Mouse (Mus musculus) embryonic facial prominence, embryonic 13.5 days (tissue): Measurements from ENCODE around the gene Map10. TPM values are rescaled to one million over a fixed set of nuclear protein-coding genes. Genes with fewer than 3 reads are reported as not detected.
A peak's percentile ranks its signal among the peaks of the same experiment; 100 is the strongest.

Experiments
- ATAC-seq: fragments of 200-750 bp; cut with Nextera tagmentation; 2 replicates; pipeline ENCODE4 v1.8.0; 2017; ENCODE audit warnings: low read depth; ENCODE audit not compliant: insufficient number of reproducible peaks, insufficient read depth, low FRiP score, low TSS enrichment
- H3K27ac ChIP-seq: fragments of 300-500 bp; sonication (generic); 2 replicates; pipeline ENCODE4 v1.5.1; 2015; ENCODE audit warnings: moderate library complexity, mild to moderate bottlenecking, inconsistent platforms
- H3K27me3 ChIP-seq: fragments of 300-500 bp; sonication (generic); 2 replicates; pipeline ENCODE4 v1.6.1; 2015; ENCODE audit warnings: mild to moderate bottlenecking, inconsistent platforms
- H3K36me3 ChIP-seq: fragments of 300-500 bp; sonication (generic); 2 replicates; pipeline ENCODE4 v1.6.1; 2015; ENCODE audit warnings: mild to moderate bottlenecking, inconsistent platforms
- H3K4me1 ChIP-seq: fragments of 300-500 bp; sonication (generic); 2 replicates; pipeline ENCODE4 v1.6.1; 2015; ENCODE audit warnings: inconsistent platforms
- H3K4me2 ChIP-seq: fragments of 300-500 bp; sonication (generic); 2 replicates; pipeline ENCODE4 v1.6.1; 2015; ENCODE audit warnings: moderate library complexity, mild to moderate bottlenecking, inconsistent platforms
- H3K4me3 ChIP-seq: fragments of 300-500 bp; sonication (generic); 2 replicates; pipeline ENCODE4 v1.5.1; 2015; ENCODE audit warnings: mild to moderate bottlenecking, inconsistent platforms
- H3K9ac ChIP-seq: fragments of 300-500 bp; sonication (generic); 2 replicates; pipeline ENCODE4 v1.6.1; 2015; ENCODE audit warnings: mild to moderate bottlenecking, inconsistent platforms
- H3K9me3 ChIP-seq: fragments of 300-500 bp; sonication (generic); 2 replicates; pipeline ENCODE4 v1.6.1; 2016; ENCODE audit warnings: inconsistent platforms
- WGBS: fragments of 180-500 bp; shearing (Covaris S2); methylation state at CpG from one replicate; pipeline ENCODE4 v1.1.7; 2015; ENCODE audit warnings: mixed read lengths; 5-methylcytosine and 5-hydroxymethylcytosine counted together
- polyA plus RNA-seq: library from polyadenylated mRNA; unstranded; fragments of >200 nt; fragmentation: Nextera tagmentation; extraction: Ambion mirVana; gene quantifications from 2 replicates; pipeline ENCODE4 v1.2.1, GENCODE M21; 2015

The Map10 gene
- polyA plus RNA-seq, 1 experiment from 2014 or later = 5.7 TPM

- ATAC-seq = no peak
- WGBS = 98% methylated on average over 9 of the region's 9 CpGs
These were observed 1.3 kb downstream of the Map10 start for GRCm38 (mm10) chr8:125670906-125671305.

GRCm38 (mm10) chr8:125671371-125671770 is 1.8 kb downstream of the Map10 start:
- WGBS = 98% methylated on average over 5 of the region's 5 CpGs
- ATAC-seq = no peak
- no peaks in the 10 kb centered on the region for H3K27me3 ChIP-seq
- H3K27ac ChIP-seq = no peak overlapping the region
- H3K4me3 ChIP-seq = no peak overlapping the region
- H3K9ac ChIP-seq = no peak overlapping the region
- peaks cover 26% of the 10 kb centered on the region for H3K9me3 ChIP-seq
- peaks cover 21% of the 10 kb centered on the region for H3K36me3 ChIP-seq
- H3K4me2 ChIP-seq = no peak overlapping the region
- peaks cover 7% of the 10 kb centered on the region for H3K4me1 ChIP-seq

More at GRCm38 (mm10) chr8:125670906-125671305, 1.3 kb downstream of the Map10 start:
- peaks cover 12% of the 10 kb centered on the region for H3K4me1 ChIP-seq
- H3K9ac ChIP-seq = no peak overlapping the region
- no peak overlapping the region for H3K4me2 ChIP-seq
- peaks cover 21% of the 10 kb centered on the region for H3K36me3 ChIP-seq
- no peak overlapping the region for H3K4me3 ChIP-seq
- no peaks in the 10 kb centered on the region for H3K27me3 ChIP-seq
- peaks cover 26% of the 10 kb centered on the region for H3K9me3 ChIP-seq
- H3K27ac ChIP-seq = no peak overlapping the region

- peaks cover 8% of the 10 kb centered on the region for H3K4me1 ChIP-seq
- H3K9ac ChIP-seq = no peak overlapping the region
- no peak overlapping the region for H3K27ac ChIP-seq
- H3K27me3 ChIP-seq = no peaks in the 10 kb centered on the region
- ATAC-seq = no peak
- peaks cover 15% of the 10 kb centered on the region for H3K36me3 ChIP-seq
- WGBS = 64% methylated on average over 3 of the region's 3 CpGs
- H3K9me3 ChIP-seq = peaks cover 16% of the 10 kb centered on the region
- H3K4me3 ChIP-seq = no peak overlapping the region
- no peak overlapping the region for H3K4me2 ChIP-seq
These were observed 6.2 kb downstream of the Map10 start for GRCm38 (mm10) chr8:125675796-125676195.

- no peak overlapping the region for H3K9ac ChIP-seq
- ATAC-seq = no peak
- WGBS = 89% methylated on average over 6 of the region's 6 CpGs
- H3K9me3 ChIP-seq = no peaks in the 10 kb centered on the region; the same call in 1 of the 2 replicates
- H3K27me3 ChIP-seq = no peaks in the 10 kb centered on the region
- no peak overlapping the region for H3K27ac ChIP-seq
- peaks cover 18% of the 10 kb centered on the region for H3K4me1 ChIP-seq
- no peaks in the 10 kb centered on the region for H3K36me3 ChIP-seq
- H3K4me3 ChIP-seq = no peak overlapping the region
- H3K4me2 ChIP-seq = no peak overlapping the region
These were observed 7.9 kb downstream of the Map10 start for GRCm38 (mm10) chr8:125677484-125677883.

- no peaks in the 10 kb centered on the region for H3K9me3 ChIP-seq
- H3K27me3 ChIP-seq = no peaks in the 10 kb centered on the region
- no peaks in the 10 kb centered on the region for H3K36me3 ChIP-seq
- ATAC-seq = no peak
- H3K4me1 ChIP-seq = peaks cover 18% of the 10 kb centered on the region
- no peak overlapping the region for H3K4me3 ChIP-seq
- no peak overlapping the region for H3K9ac ChIP-seq
- 75% methylated on average over 8 of the region's 8 CpGs for WGBS
- H3K4me2 ChIP-seq = no peak overlapping the region
- H3K27ac ChIP-seq = peak overlapping the region; percentile 35; the same call in 1 of the 2 replicates
These were observed 9.4 kb downstream of the Map10 start for GRCm38 (mm10) chr8:125678854-125679648.

GRCm38 (mm10) chr8:125680851-125681408 is 11.3 kb downstream of the Map10 start:
- ATAC-seq = no peak
- Histone ChIP-seq H3K4me2 (no peak overlapping the region), H3K27me3 (no peaks in the 10 kb centered on the region), H3K4me3 (no peak overlapping the region), H3K9ac (no peak overlapping the region), H3K9me3 (no peaks in the 10 kb centered on the region), H3K27ac (no peak overlapping the region), H3K4me1 (peaks cover 18% of the 10 kb centered on the region), H3K36me3 (no peaks in the 10 kb centered on the region)
- WGBS = 37% methylated on average over 8 of the region's 8 CpGs

- peaks cover 13% of the 10 kb centered on the region for H3K4me1 ChIP-seq
- no peak overlapping the region for H3K27ac ChIP-seq
- no peaks in the 10 kb centered on the region for H3K9me3 ChIP-seq
- H3K27me3 ChIP-seq = no peaks in the 10 kb centered on the region
- no peak overlapping the region for H3K4me2 ChIP-seq
- ATAC-seq = no peak
- no peak overlapping the region for H3K9ac ChIP-seq
- no peaks in the 10 kb centered on the region for H3K36me3 ChIP-seq
- H3K4me3 ChIP-seq = no peak overlapping the region
- 61% methylated on average over 6 of the region's 6 CpGs for WGBS
These were observed 15.7 kb downstream of the Map10 start for GRCm38 (mm10) chr8:125685216-125685760.

- Histone ChIP-seq H3K4me2 (no peak overlapping the region), H3K4me1 (peaks cover 4% of the 10 kb centered on the region), H3K4me3 (no peak overlapping the region), H3K27me3 (no peaks in the 10 kb centered on the region), H3K9ac (no peak overlapping the region), H3K36me3 (no peaks in the 10 kb centered on the region), H3K27ac (no peak overlapping the region), H3K9me3 (no peaks in the 10 kb centered on the region)
- WGBS = 74% methylated on average over 9 of the region's 9 CpGs
- no peak for ATAC-seq
These were observed 16.7 kb downstream of the Map10 start for GRCm38 (mm10) chr8:125686221-125686865.

GRCm38 (mm10) chr8:125690166-125690915 is 20.7 kb downstream of the Map10 start:
- WGBS = 75% methylated on average over 15 of the region's 15 CpGs
- Histone ChIP-seq H3K4me3 (no peak overlapping the region), H3K36me3 (no peaks in the 10 kb centered on the region), H3K27me3 (no peaks in the 10 kb centered on the region), H3K9me3 (no peaks in the 10 kb centered on the region), H3K27ac (no peak overlapping the region), H3K4me2 (no peak overlapping the region), H3K9ac (no peak overlapping the region), H3K4me1 (0 out of 2 replicates have a peak, but pooled peaks cover 3% of the 10 kb centered on the region)
- no peak for ATAC-seq

- no peak overlapping the region for H3K27ac ChIP-seq
- ATAC-seq = no peak
- no peak overlapping the region for H3K4me3 ChIP-seq
- H3K27me3 ChIP-seq = no peaks in the 10 kb centered on the region
- no peaks in the 10 kb centered on the region for H3K36me3 ChIP-seq
- 0 out of 2 replicates have a peak, but pooled peaks cover 3% of the 10 kb centered on the region for H3K4me1 ChIP-seq
- H3K9me3 ChIP-seq = no peaks in the 10 kb centered on the region
- WGBS = 86% methylated on average over 3 of the region's 3 CpGs
- H3K4me2 ChIP-seq = no peak overlapping the region
- no peak overlapping the region for H3K9ac ChIP-seq
These were observed 21.3 kb downstream of the Map10 start for GRCm38 (mm10) chr8:125690961-125691360.

- Histone ChIP-seq H3K9ac (no peak overlapping the region), H3K9me3 (no peaks in the 10 kb centered on the region), H3K4me3 (no peak overlapping the region), H3K27ac (no peak overlapping the region), H3K36me3 (no peaks in the 10 kb centered on the region), H3K4me2 (no peak overlapping the region), H3K27me3 (no peaks in the 10 kb centered on the region), H3K4me1 (0 out of 2 replicates have a peak, but pooled peaks cover 3% of the 10 kb centered on the region)
- 80% methylated on average over 5 of the region's 5 CpGs for WGBS
- ATAC-seq = no peak
These were observed 22.8 kb downstream of the Map10 start for GRCm38 (mm10) chr8:125692447-125692846.
